10 mouse cellular contexts compared by ENCODE assay signal in genomic region chr12:16639078-16639771, GRCm38 (mm10). TPM values are rescaled to one million over a fixed set of nuclear protein-coding genes. Genes with fewer than 3 reads are reported as not detected.
A peak's percentile ranks its signal among the peaks of the same experiment; 100 is the strongest.
DNase-seq lines count a peak whose midpoint lies in the region; ATAC-seq lines count a peak whose summit lies in the region.
"Had no signal": no experiment of that assay in that cellular context is flagged by ENCODE, and none has a peak within 500 bp of the region (broad histone marks: within the 10 kb centered on the region; RNA-seq: fewer than 3 reads in every experiment).

No protein-coding gene starts in this region.

- H3K27me3 ChIP-seq in midbrain, embryonic 14.5 days (ENCODE audit: control insufficient read depth, insufficient read depth, low read length): no peaks in the 10 kb centered on the region
- no peaks in the 10 kb centered on the region for H3K27me3 ChIP-seq in midbrain, embryonic 11.5 days (ENCODE audit: control insufficient read depth, insufficient read depth, low read length)
- H3K27me3 ChIP-seq: lung, embryonic 15.5 days had no signal

- H3K36me3 ChIP-seq in midbrain, embryonic 14.5 days (ENCODE audit: control insufficient read depth, insufficient read depth, low read length): no peaks in the 10 kb centered on the region
- H3K36me3 ChIP-seq in midbrain, embryonic 11.5 days (ENCODE audit: control insufficient read depth, insufficient read depth, low read length): no peaks in the 10 kb centered on the region
- H3K36me3 ChIP-seq: lung, embryonic 15.5 days had no signal

- no peak overlapping the region for H3K27ac ChIP-seq in midbrain, embryonic 14.5 days (replicated peaks; ENCODE audit: low read depth, low read length)
- H3K27ac ChIP-seq in midbrain, embryonic 11.5 days (ENCODE audit: low read depth, low read length): no peak overlapping the region
- H3K27ac ChIP-seq: lung, embryonic 15.5 days had no signal

- H3K4me1 ChIP-seq in midbrain, embryonic 14.5 days (ENCODE audit: control insufficient read depth, insufficient read depth, low read length): 0 out of 2 replicates have a peak, but pooled peaks cover 6% of the 10 kb centered on the region
- H3K4me1 ChIP-seq in midbrain, embryonic 11.5 days (ENCODE audit: control insufficient read depth, insufficient read depth, low read length): peaks cover 5% of the 10 kb centered on the region
- H3K4me1 ChIP-seq: lung, embryonic 15.5 days had no signal

- intact Hi-C loops in gastrocnemius, postnatal 36 days (cut with DNase I): no loop called here

- WGBS in midbrain, embryonic 14.5 days: 77% methylated on average over 12 of the region's 12 CpGs
- WGBS in midbrain, embryonic 11.5 days: 79% methylated on average over 12 of the region's 12 CpGs

- no peaks in the 10 kb centered on the region for H3K9me3 ChIP-seq in midbrain, embryonic 14.5 days (ENCODE audit: control insufficient read depth, low read length)
- H3K9me3 ChIP-seq in midbrain, embryonic 11.5 days (ENCODE audit: control insufficient read depth, low read length): no peaks in the 10 kb centered on the region
- H3K9me3 ChIP-seq: lung, embryonic 15.5 days had no signal

- ATAC-seq in midbrain, embryonic 14.5 days (ENCODE audit: low FRiP score, low TSS enrichment): no peak
- ATAC-seq in midbrain, embryonic 11.5 days (ENCODE audit: low FRiP score): no peak

- no peak overlapping the region for H3K4me3 ChIP-seq in midbrain, embryonic 14.5 days (replicated peaks; ENCODE audit: low read depth, low read length)
- H3K4me3 ChIP-seq in midbrain, embryonic 11.5 days (ENCODE audit: low read depth, low read length): no peak overlapping the region
- H3K4me3 ChIP-seq: lung, embryonic 15.5 days had no signal

- no peak overlapping the region for H3K9ac ChIP-seq in midbrain, embryonic 14.5 days (replicated peaks; ENCODE audit: low read length)
- H3K9ac ChIP-seq in midbrain, embryonic 11.5 days (ENCODE audit: low read length): no peak overlapping the region
- H3K9ac ChIP-seq: lung, embryonic 15.5 days had no signal

- peak; percentile 36 for DNase-seq in gastrocnemius, postnatal 25 days
- no peak for DNase-seq in gastrocnemius, postnatal 36 days
- DNase-seq in midbrain, embryonic 14.5 days: peak; percentile 33
- DNase-seq in midbrain, embryonic 11.5 days (ENCODE audit: low spot score, missing footprints): no peak
- peak; percentile 54 for DNase-seq in embryo, embryonic 10.5 days (ENCODE audit: low spot score)
- peak; percentile 83 for DNase-seq in skeletal muscle tissue, adult 2 months (ENCODE audit: low read depth, low spot score)
- DNase-seq in adrenal gland, adult 18-20 months (ENCODE audit: low spot score in 2 of 2): no peak
- no peak for DNase-seq in spleen, postnatal 4 days (ENCODE audit: low spot score in 2 of 2)

- no peak overlapping the region for H3K4me2 ChIP-seq in midbrain, embryonic 14.5 days (ENCODE audit: low read length)
- H3K4me2 ChIP-seq in midbrain, embryonic 11.5 days: no peak overlapping the region
- H3K4me2 ChIP-seq: lung, embryonic 15.5 days had no signal

RNA-seq across cellular contexts. Expression of gene Ntsr2, which starts 14.0 kb away (rescaled TPM):
- 1 to 10 TPM; 2.3 to 3.2 TPM for total RNA-seq in gastrocnemius, postnatal 25 days (2021)
- total RNA-seq in gastrocnemius, postnatal 36 days (2021): 1 to 10 TPM; 2.2 to 2.6 TPM
- 1.00 and 1.1 TPM in 2 replicates for polyA plus RNA-seq in midbrain, embryonic 14.5 days (2014; fragmentation: Nextera tagmentation; extraction: Ambion mirVana)
- not detected in 2 replicates for polyA plus RNA-seq in midbrain, embryonic 11.5 days (2014; fragmentation: Nextera tagmentation; extraction: Ambion mirVana)
- 1 to 10 TPM; 1.6 to 2.1 TPM for total RNA-seq in adrenal gland, adult 18-20 months (2021)
- total RNA-seq: ES-E14 had no signal
- polyA plus RNA-seq: lung, embryonic 15.5 days had no signal

RNA-seq across cellular contexts. Expression of gene Lpin1, which starts 28.5 kb away (rescaled TPM):
- 100 to 1,000 TPM; 174 to 193 TPM for total RNA-seq in gastrocnemius, postnatal 25 days (2021)
- total RNA-seq in gastrocnemius, postnatal 36 days (2021): 100 to 1,000 TPM; 227 to 246 TPM
- polyA plus RNA-seq in midbrain, embryonic 14.5 days (2014; fragmentation: Nextera tagmentation; extraction: Ambion mirVana): 21.0 and 27.1 TPM in 2 replicates
- polyA plus RNA-seq in midbrain, embryonic 11.5 days (2014; fragmentation: Nextera tagmentation; extraction: Ambion mirVana): 10.5 and 11.4 TPM in 2 replicates
- 100 to 1,000 TPM in 1 of 2 experiments, 10 to 100 TPM in 1; 92.7 to 186 TPM for total RNA-seq in adrenal gland, adult 18-20 months (2021)

Comparison
In these comparisons a context has a peak if more than half of its experiments do, and no peak if none do; other contexts are left out.
1. DNase-seq: peak in gastrocnemius, postnatal 25 days (single experiment), midbrain, embryonic 14.5 days (single experiment), embryo, embryonic 10.5 days (single experiment) and skeletal muscle tissue, adult 2 months (single experiment); none in gastrocnemius, postnatal 36 days (0 of 2), midbrain, embryonic 11.5 days (single experiment), adrenal gland, adult 18-20 months (0 of 2) and spleen, postnatal 4 days (0 of 2).